Mouse (Mus musculus) small intestine, adult 2 months (tissue): Measurements from ENCODE around the gene Ercc6l2. TPM values are rescaled to one million over a fixed set of nuclear protein-coding genes. Genes with fewer than 3 reads are reported as not detected.

ENCODE experiments used
- H3K27ac ChIP-seq: fragments of 200-500 bp; 2 replicates; pipeline ENCODE4 v1.5.1; 2012; ENCODE audit warnings: low read depth, low read length, control low read depth, inconsistent platforms; ENCODE audit not compliant: insufficient read depth
- H3K27me3 ChIP-seq: fragments of 200-500 bp; 2 replicates; pipeline ENCODE4 v1.6.1; 2012; ENCODE audit warnings: mild to moderate bottlenecking, moderate library complexity, low read length, inconsistent platforms; ENCODE audit not compliant: control insufficient read depth, insufficient read depth
- H3K36me3 ChIP-seq: fragments of 200-500 bp; 2 replicates; pipeline ENCODE4 v1.6.1; 2012; ENCODE audit warnings: mild to moderate bottlenecking, low read length, control low read depth, inconsistent platforms; ENCODE audit not compliant: control insufficient read depth, insufficient read depth
- H3K4me1 ChIP-seq: fragments of 200-500 bp; 2 replicates; pipeline ENCODE4 v1.6.1; 2012; ENCODE audit warnings: low read length, inconsistent platforms, mixed read lengths; ENCODE audit not compliant: control insufficient read depth, insufficient read depth, insufficient read length
- H3K4me3 ChIP-seq: fragments of 200-500 bp; 2 replicates; pipeline ENCODE4 v1.5.1; 2012; ENCODE audit warnings: low read depth, mild to moderate bottlenecking, control low read depth, inconsistent platforms, low read length, moderate library complexity
- CTCF ChIP-seq: fragments of 200-500 bp; IDR thresholded peaks from 2 replicates; pipeline ENCODE4 v1.5.1; 2012; ENCODE audit warnings: low read depth, mild to moderate bottlenecking, control low read depth, inconsistent platforms, low read length, moderate library complexity, mixed read lengths; ENCODE audit not compliant: insufficient replicate concordance, insufficient read length; ENCODE audit errors: extremely low read depth
- POLR2A ChIP-seq: fragments of 200-500 bp; IDR thresholded peaks from 2 replicates; pipeline ENCODE4 v1.6.1; 2012; ENCODE audit warnings: low read depth, mild to moderate bottlenecking, control low read depth, inconsistent platforms, low read length, moderate library complexity
- WGBS: fragments of 180-500 bp; shearing (Covaris S2); methylation state at CpG from one replicate; pipeline ENCODE4 v1.1.7; 2018; 5-methylcytosine and 5-hydroxymethylcytosine counted together
- polyA plus RNA-seq: library from polyadenylated mRNA; depleted of rRNA; stranded (reverse); fragments of >200 nt; gene quantifications from 2 replicates; pipeline ENCODE4 v1.2.3, GENCODE M21; 2012

The Ercc6l2 gene
- polyA plus RNA-seq, 1 experiment, result 1.3 TPM

DNA sequence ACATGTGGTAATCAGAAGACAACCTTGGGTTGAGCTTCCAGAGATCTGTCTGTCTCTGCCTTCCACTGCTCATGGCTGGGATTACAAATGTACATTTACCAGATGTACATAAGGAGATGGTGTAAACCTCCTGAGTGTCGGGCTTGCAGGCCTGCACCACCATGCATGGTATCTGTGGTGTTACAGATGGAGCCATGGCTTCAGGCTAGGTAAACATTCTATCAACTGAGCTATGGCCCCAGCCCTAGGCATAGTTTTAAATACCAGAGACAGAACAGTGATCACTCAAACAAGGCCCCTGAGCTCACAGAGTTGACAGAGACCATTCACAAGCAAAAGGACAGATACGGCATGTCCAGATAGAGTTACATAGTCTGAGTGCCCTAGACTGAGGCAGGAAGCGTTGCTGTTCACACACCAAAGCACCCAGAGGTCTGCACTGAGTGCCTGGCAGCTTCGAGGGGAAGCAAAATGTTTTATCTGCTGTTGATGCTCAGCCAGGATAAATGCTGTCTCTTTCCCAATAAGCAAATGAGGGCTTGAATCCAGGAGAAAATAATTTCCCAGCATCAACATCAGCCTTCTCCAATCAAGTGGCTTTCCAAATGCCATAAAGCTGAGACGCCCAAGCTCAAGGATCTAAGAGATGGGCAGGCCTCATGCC lies 95.2 kb downstream of the Ercc6l2 start:
- Histone ChIP-seq H3K4me3 (no peak overlapping the region), H3K27me3 (no peaks in the 10 kb centered on the region), H3K27ac (peak overlapping the region; percentile 4; the same call in 1 of the 2 replicates), H3K4me1 (0 out of 2 replicates have a peak, but pooled peaks cover 4% of the 10 kb centered on the region), H3K36me3 (no peaks in the 10 kb centered on the region)
- TF ChIP-seq CTCF (no peak), POLR2A (no peak)
- WGBS, result 79% methylated on average over 5 of the region's 5 CpGs

DNA sequence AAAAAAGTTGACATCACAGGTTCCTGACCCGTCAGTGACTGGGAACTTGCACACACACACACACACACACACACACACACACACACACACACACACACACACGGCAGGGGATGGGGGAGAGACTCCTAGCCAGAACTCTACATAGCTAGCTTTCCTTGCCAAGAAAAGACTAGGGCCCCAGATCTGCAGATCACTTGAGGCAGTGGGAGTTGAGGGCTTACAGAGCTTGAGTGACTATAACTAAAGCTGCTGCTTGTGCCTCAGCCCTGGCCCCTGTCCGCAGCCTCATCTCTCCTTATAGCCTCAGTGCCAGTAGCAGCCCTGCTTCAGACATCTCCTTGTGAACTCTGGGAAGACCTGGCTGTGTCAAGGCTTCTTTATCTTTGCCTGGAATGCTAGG lies 96.6 kb downstream of the Ercc6l2 start:
- WGBS, result 65% methylated on average over 3 of the region's 3 CpGs
- Histone ChIP-seq H3K4me3 (no peak overlapping the region), H3K4me1 (0 out of 2 replicates have a peak, but pooled peaks cover 4% of the 10 kb centered on the region), H3K27ac (no peak overlapping the region; the same call in 1 of the 2 replicates), H3K27me3 (no peaks in the 10 kb centered on the region), H3K36me3 (no peaks in the 10 kb centered on the region)
- no peak for TF ChIP-seq POLR2A
- no peak for TF ChIP-seq CTCF

DNA sequence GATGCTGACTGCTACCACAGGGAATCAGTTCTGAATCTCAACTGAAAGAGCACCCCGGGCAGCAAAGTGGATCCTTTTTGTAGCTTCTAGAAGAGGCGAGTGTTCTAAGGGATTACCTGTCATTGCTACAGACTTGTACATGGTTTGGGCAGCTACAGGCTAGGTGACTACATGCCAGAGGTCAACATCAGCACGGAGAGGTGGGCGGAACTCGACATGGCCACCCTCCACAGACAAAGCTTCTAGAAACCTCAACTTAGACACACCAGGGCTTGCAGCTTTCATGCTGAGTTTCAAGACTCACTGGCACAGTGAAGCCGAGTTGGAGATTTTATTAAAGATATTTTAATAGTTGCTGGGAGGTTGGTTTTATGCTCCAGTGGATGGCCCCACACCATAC lies 98.1 kb downstream of the Ercc6l2 start:
- Histone ChIP-seq H3K27me3 (no peaks in the 10 kb centered on the region), H3K4me1 (peaks cover 4% of the 10 kb centered on the region), H3K36me3 (no peaks in the 10 kb centered on the region), H3K4me3 (no peak overlapping the region), H3K27ac (no peak overlapping the region)
- TF ChIP-seq POLR2A (no peak), CTCF (no peak)
- WGBS, result 84% methylated on average over 6 of the region's 6 CpGs

DNA sequence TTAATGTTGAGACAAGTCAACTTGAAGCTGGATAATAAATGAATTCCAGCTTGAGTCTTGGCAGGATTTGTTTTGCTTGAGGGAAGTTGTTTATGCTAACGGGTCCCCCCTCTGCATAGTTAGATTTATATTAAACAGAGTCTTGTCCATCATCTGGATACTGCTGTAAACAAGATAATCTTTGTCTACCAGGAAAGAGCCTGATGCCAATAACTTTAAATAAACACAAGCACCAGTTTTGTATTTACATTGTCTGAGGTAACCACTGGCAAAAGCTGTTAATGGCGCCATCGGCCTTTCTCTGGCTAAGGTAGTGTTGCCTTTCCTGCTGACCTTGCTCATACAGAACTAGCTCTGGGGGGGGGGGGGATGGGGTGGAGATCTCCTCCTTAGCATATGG lies 100.1 kb downstream of the Ercc6l2 start:
- Histone ChIP-seq H3K27ac (0 out of 2 replicates have a peak overlapping the region, but pooled peaks have one; percentile 27), H3K4me1 (peaks cover 4% of the 10 kb centered on the region), H3K36me3 (no peaks in the 10 kb centered on the region), H3K27me3 (no peaks in the 10 kb centered on the region), H3K4me3 (no peak overlapping the region)
- 45% methylated on average over 3 of the region's 3 CpGs for WGBS
- TF ChIP-seq CTCF, result no peak
- TF ChIP-seq POLR2A, result no peak

DNA sequence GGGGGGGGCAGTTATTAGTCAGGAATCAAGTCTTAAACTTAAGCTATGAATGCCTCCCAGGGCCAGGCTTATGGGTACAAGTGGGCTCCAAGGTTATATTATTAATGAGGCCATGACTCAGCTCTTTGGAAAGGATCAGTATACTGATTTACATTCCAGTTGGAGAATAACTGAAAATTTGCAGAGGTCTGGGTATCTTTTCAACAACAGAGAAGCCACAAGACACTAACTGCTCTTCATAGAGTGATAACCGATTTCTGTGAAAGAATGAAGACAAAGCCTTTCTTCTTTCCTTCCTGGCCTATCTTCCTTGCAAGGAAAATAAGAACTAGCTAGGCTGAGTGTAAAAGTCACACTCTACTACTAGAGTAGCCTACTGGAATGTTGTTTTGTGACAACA lies 100.6 kb downstream of the Ercc6l2 start:
- no peak overlapping the region for H3K4me3 ChIP-seq
- no peaks in the 10 kb centered on the region for H3K27me3 ChIP-seq
- 94% methylated on average over 1 of the region's 1 CpGs for WGBS
- TF ChIP-seq CTCF, result no peak
- TF ChIP-seq POLR2A, result no peak
- H3K36me3 ChIP-seq, result no peaks in the 10 kb centered on the region
- H3K27ac ChIP-seq, result no peak overlapping the region
- peaks cover 4% of the 10 kb centered on the region for H3K4me1 ChIP-seq

DNA sequence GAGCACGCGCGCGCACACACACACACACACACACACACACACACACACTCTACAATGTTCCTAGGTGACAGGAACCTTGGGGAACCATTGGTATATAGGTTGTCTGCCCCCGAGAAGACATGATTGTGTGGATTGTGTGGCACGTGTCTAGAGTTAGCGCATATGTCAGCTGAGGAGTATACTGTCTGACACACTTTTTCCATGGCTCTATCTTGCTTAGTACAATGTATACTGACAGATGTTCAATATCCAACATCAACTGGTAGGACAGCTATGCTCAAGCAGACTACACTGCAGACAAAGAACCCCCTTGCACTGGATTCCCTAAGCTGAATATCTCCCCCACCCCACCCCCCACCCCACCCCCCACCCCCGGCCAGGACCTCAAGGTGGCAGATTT lies 101.5 kb downstream of the Ercc6l2 start:
- Histone ChIP-seq H3K36me3 (no peaks in the 10 kb centered on the region), H3K4me3 (no peak overlapping the region), H3K4me1 (peaks cover 4% of the 10 kb centered on the region), H3K27me3 (no peaks in the 10 kb centered on the region), H3K27ac (no peak overlapping the region)
- no peak for TF ChIP-seq CTCF
- TF ChIP-seq POLR2A, result no peak
- 86% methylated on average over 8 of the region's 8 CpGs for WGBS

DNA sequence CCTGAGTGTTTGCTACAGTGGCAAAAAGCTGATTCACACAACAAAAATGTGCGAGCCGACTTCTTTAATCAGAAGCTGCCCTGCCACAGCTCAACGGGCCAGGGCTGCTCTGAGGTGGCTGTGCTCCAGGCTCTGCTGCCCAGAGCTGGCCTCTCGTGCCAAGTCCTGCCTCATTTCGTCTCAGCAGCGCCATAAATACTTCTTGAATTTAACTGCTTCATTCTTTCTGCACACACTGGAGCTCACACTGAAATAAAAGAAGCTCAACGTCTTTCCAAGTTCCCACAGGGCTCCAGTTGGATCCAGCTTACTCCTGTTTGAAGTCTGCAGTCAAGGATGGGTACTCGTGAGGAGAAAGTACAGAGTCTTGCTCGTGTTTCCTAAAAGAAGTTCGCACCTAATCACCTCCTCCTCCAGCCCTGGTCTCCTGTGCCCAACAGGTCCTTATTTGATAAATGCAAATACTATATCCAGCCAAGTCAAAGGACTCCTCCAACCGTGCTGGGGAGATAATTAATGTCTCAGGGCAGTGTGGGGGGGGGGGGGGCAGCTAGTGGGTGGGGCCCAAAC lies 102.2 kb downstream of the Ercc6l2 start:
- WGBS, result 16% methylated on average over 11 of the region's 11 CpGs
- H3K27ac ChIP-seq, result peak overlapping the region; percentile 28
- no peak for TF ChIP-seq POLR2A
- H3K4me1 ChIP-seq, result peaks cover 4% of the 10 kb centered on the region
- no peak overlapping the region for H3K4me3 ChIP-seq
- H3K27me3 ChIP-seq, result no peaks in the 10 kb centered on the region
- no peaks in the 10 kb centered on the region for H3K36me3 ChIP-seq
